Mouse (Mus musculus): ENCODE measurements around the gene Kcne3. TPM values are rescaled to one million over a fixed set of nuclear protein-coding genes. Genes with fewer than 3 reads are reported as not detected.

Gene Kcne3
- total RNA-seq, 1 experiment: not detected

- no peak for TF ChIP-seq MAFK (IDR thresholded peaks at IDR 0.05; ENCODE audit: insufficient read depth, low read depth, low read length)
- TF ChIP-seq ZNF384 (IDR thresholded peaks at IDR 0.05; ENCODE audit: low read depth, low read length): no peak
- no peak for TF ChIP-seq ZC3H11A (IDR thresholded peaks at IDR 0.05; ENCODE audit: borderline replicate concordance, low read depth, low read length)
- no peak for TF ChIP-seq HCFC1 (IDR thresholded peaks at IDR 0.05; ENCODE audit: borderline replicate concordance, insufficient read depth, low read length)
- no peak for TF ChIP-seq CHD2 (IDR thresholded peaks at IDR 0.05; ENCODE audit: low read depth, low read length)
- no peak overlapping the region for H3K9ac ChIP-seq (ENCODE audit: insufficient read depth, low read depth, low read length, poor library complexity, severe bottlenecking)
- no peaks in the 10 kb centered on the region for H3K4me1 ChIP-seq (ENCODE audit: control insufficient read depth in 2 of 2, insufficient read depth in 2 of 2, low read length in 2 of 2, poor library complexity in 1 of 2)
- no peaks in the 10 kb centered on the region for H3K9me3 ChIP-seq (ENCODE audit: control insufficient read depth, insufficient read depth, low read depth, low read length)
- in situ Hi-C loops (cut with MboI; ENCODE audit: low sequenced_read_pairs in 2 of 2, unreplicated experiment in 2 of 2): no loop called here
- no peak overlapping the region for H3K27ac ChIP-seq (ENCODE audit: insufficient read depth, low read depth, low read length, poor library complexity, severe bottlenecking)
- no peak overlapping the region for H3K4me3 ChIP-seq (ENCODE audit: insufficient read depth in 1 of 2, low read depth in 1 of 2, low read length in 2 of 2, poor library complexity in 1 of 2, severe bottlenecking in 1 of 2)
- no peak for DNase-seq (ENCODE audit: low read depth, low spot score)
- no peaks in the 10 kb centered on the region for H3K36me3 ChIP-seq (ENCODE audit: control insufficient read depth, insufficient read depth, low read length, poor library complexity, severe bottlenecking)
These were observed 27.3 kb downstream of the Kcne3 start for GRCm38 (mm10) chr7:100203616-100204015.

- in situ Hi-C loops (cut with MboI; ENCODE audit: low sequenced_read_pairs in 2 of 2, unreplicated experiment in 2 of 2): no loop called here
- no peak overlapping the region for H3K9ac ChIP-seq (ENCODE audit: insufficient read depth, low read depth, low read length, poor library complexity, severe bottlenecking)
- H3K36me3 ChIP-seq (ENCODE audit: control insufficient read depth, insufficient read depth, low read length, poor library complexity, severe bottlenecking): no peaks in the 10 kb centered on the region
- DNase-seq (ENCODE audit: low read depth, low spot score): no peak
- H3K27ac ChIP-seq (ENCODE audit: insufficient read depth, low read depth, low read length, poor library complexity, severe bottlenecking): no peak overlapping the region
- TF ChIP-seq MAFK (IDR thresholded peaks at IDR 0.05; ENCODE audit: insufficient read depth, low read depth, low read length): no peak
- no peak for TF ChIP-seq CHD2 (IDR thresholded peaks at IDR 0.05; ENCODE audit: low read depth, low read length)
- no peak for TF ChIP-seq ZNF384 (IDR thresholded peaks at IDR 0.05; ENCODE audit: low read depth, low read length)
- TF ChIP-seq HCFC1 (IDR thresholded peaks at IDR 0.05; ENCODE audit: borderline replicate concordance, insufficient read depth, low read length): no peak
- TF ChIP-seq ZC3H11A (IDR thresholded peaks at IDR 0.05; ENCODE audit: borderline replicate concordance, low read depth, low read length): no peak
- H3K4me1 ChIP-seq (ENCODE audit: control insufficient read depth in 2 of 2, insufficient read depth in 2 of 2, low read length in 2 of 2, poor library complexity in 1 of 2): no peaks in the 10 kb centered on the region
- H3K4me3 ChIP-seq (ENCODE audit: insufficient read depth in 1 of 2, low read depth in 1 of 2, low read length in 2 of 2, poor library complexity in 1 of 2, severe bottlenecking in 1 of 2): no peak overlapping the region
- H3K9me3 ChIP-seq (ENCODE audit: control insufficient read depth, insufficient read depth, low read depth, low read length): no peaks in the 10 kb centered on the region
These were observed 28.6 kb downstream of the Kcne3 start for GRCm38 (mm10) chr7:100204871-100205270.

- no peak for DNase-seq (ENCODE audit: low read depth, low spot score)
- no peak for TF ChIP-seq ZC3H11A (IDR thresholded peaks at IDR 0.05; ENCODE audit: borderline replicate concordance, low read depth, low read length)
- TF ChIP-seq CHD2 (IDR thresholded peaks at IDR 0.05; ENCODE audit: low read depth, low read length): no peak
- TF ChIP-seq ZNF384 (IDR thresholded peaks at IDR 0.05; ENCODE audit: low read depth, low read length): no peak
- no peak for TF ChIP-seq MAFK (IDR thresholded peaks at IDR 0.05; ENCODE audit: insufficient read depth, low read depth, low read length)
- Histone ChIP-seq H3K4me1 (ENCODE audit: control insufficient read depth in 2 of 2, insufficient read depth in 2 of 2, low read length in 2 of 2, poor library complexity in 1 of 2) (no peaks in the 10 kb centered on the region), H3K9me3 (ENCODE audit: control insufficient read depth, insufficient read depth, low read depth, low read length) (no peaks in the 10 kb centered on the region), H3K9ac (ENCODE audit: insufficient read depth, low read depth, low read length, poor library complexity, severe bottlenecking) (no peak overlapping the region), H3K4me3 (ENCODE audit: insufficient read depth in 1 of 2, low read depth in 1 of 2, low read length in 2 of 2, poor library complexity in 1 of 2, severe bottlenecking in 1 of 2) (no peak overlapping the region), H3K36me3 (ENCODE audit: control insufficient read depth, insufficient read depth, low read length, poor library complexity, severe bottlenecking) (no peaks in the 10 kb centered on the region), H3K27ac (ENCODE audit: insufficient read depth, low read depth, low read length, poor library complexity, severe bottlenecking) (no peak overlapping the region)
- in situ Hi-C loops (cut with MboI; ENCODE audit: low sequenced_read_pairs in 2 of 2, unreplicated experiment in 2 of 2): no loop called here
These were observed 29.8 kb downstream of the Kcne3 start for GRCm38 (mm10) chr7:100206144-100206543.

- no peaks in the 10 kb centered on the region for H3K36me3 ChIP-seq (ENCODE audit: control insufficient read depth, insufficient read depth, low read length, poor library complexity, severe bottlenecking)
- in situ Hi-C loops (cut with MboI; ENCODE audit: low sequenced_read_pairs in 2 of 2, unreplicated experiment in 2 of 2): no loop called here
These were observed 31.6 kb downstream of the Kcne3 start for GRCm38 (mm10) chr7:100207886-100208285.

GRCm38 (mm10) chr7:100214310-100214709, 38.0 kb downstream of the Kcne3 start:
- no peaks in the 10 kb centered on the region for H3K36me3 ChIP-seq (ENCODE audit: control insufficient read depth, insufficient read depth, low read length, poor library complexity, severe bottlenecking)
- H3K9me3 ChIP-seq (ENCODE audit: control insufficient read depth, insufficient read depth, low read depth, low read length): no peaks in the 10 kb centered on the region
- DNase-seq (ENCODE audit: low read depth, low spot score): no peak
- H3K4me1 ChIP-seq (ENCODE audit: control insufficient read depth in 2 of 2, insufficient read depth in 2 of 2, low read length in 2 of 2, poor library complexity in 1 of 2): no peaks in the 10 kb centered on the region
- H3K9ac ChIP-seq (ENCODE audit: insufficient read depth, low read depth, low read length, poor library complexity, severe bottlenecking): no peak overlapping the region
- in situ Hi-C loops (cut with MboI; ENCODE audit: low sequenced_read_pairs in 2 of 2, unreplicated experiment in 2 of 2): no loop called here
- H3K4me3 ChIP-seq (ENCODE audit: insufficient read depth in 1 of 2, low read depth in 1 of 2, low read length in 2 of 2, poor library complexity in 1 of 2, severe bottlenecking in 1 of 2): no peak overlapping the region
- TF ChIP-seq MAFK (IDR thresholded peaks at IDR 0.05; ENCODE audit: insufficient read depth, low read depth, low read length): no peak
- no peak for TF ChIP-seq ZC3H11A (IDR thresholded peaks at IDR 0.05; ENCODE audit: borderline replicate concordance, low read depth, low read length)
- no peak for TF ChIP-seq HCFC1 (IDR thresholded peaks at IDR 0.05; ENCODE audit: borderline replicate concordance, insufficient read depth, low read length)
- no peak for TF ChIP-seq ZNF384 (IDR thresholded peaks at IDR 0.05; ENCODE audit: low read depth, low read length)
- TF ChIP-seq CHD2 (IDR thresholded peaks at IDR 0.05; ENCODE audit: low read depth, low read length): no peak
- no peak overlapping the region for H3K27ac ChIP-seq (ENCODE audit: insufficient read depth, low read depth, low read length, poor library complexity, severe bottlenecking)

More at GRCm38 (mm10) chr7:100207886-100208285, 31.6 kb downstream of the Kcne3 start:
- H3K27ac ChIP-seq (ENCODE audit: insufficient read depth, low read depth, low read length, poor library complexity, severe bottlenecking): no peak overlapping the region
- no peaks in the 10 kb centered on the region for H3K9me3 ChIP-seq (ENCODE audit: control insufficient read depth, insufficient read depth, low read depth, low read length)
- no peak overlapping the region for H3K9ac ChIP-seq (ENCODE audit: insufficient read depth, low read depth, low read length, poor library complexity, severe bottlenecking)
- no peak for DNase-seq (ENCODE audit: low read depth, low spot score)
- TF ChIP-seq ZNF384 (IDR thresholded peaks at IDR 0.05; ENCODE audit: low read depth, low read length) (no peak), CHD2 (IDR thresholded peaks at IDR 0.05; ENCODE audit: low read depth, low read length) (no peak), ZC3H11A (IDR thresholded peaks at IDR 0.05; ENCODE audit: borderline replicate concordance, low read depth, low read length) (no peak), HCFC1 (IDR thresholded peaks at IDR 0.05; ENCODE audit: borderline replicate concordance, insufficient read depth, low read length) (no peak), MAFK (IDR thresholded peaks at IDR 0.05; ENCODE audit: insufficient read depth, low read depth, low read length) (no peak)
- no peaks in the 10 kb centered on the region for H3K4me1 ChIP-seq (ENCODE audit: control insufficient read depth in 2 of 2, insufficient read depth in 2 of 2, low read length in 2 of 2, poor library complexity in 1 of 2)
- H3K4me3 ChIP-seq (ENCODE audit: insufficient read depth in 1 of 2, low read depth in 1 of 2, low read length in 2 of 2, poor library complexity in 1 of 2, severe bottlenecking in 1 of 2): no peak overlapping the region

Data from ES-E14 (cell line).